Mouse (Mus musculus): Measurements from ENCODE around the gene Scn4b. TPM values are rescaled to one million over a fixed set of nuclear protein-coding genes. Genes with fewer than 3 reads are reported as not detected.

The Scn4b gene
- polyA plus RNA-seq, 1 experiment from 2014 or later: 4.6 TPM

DNA sequence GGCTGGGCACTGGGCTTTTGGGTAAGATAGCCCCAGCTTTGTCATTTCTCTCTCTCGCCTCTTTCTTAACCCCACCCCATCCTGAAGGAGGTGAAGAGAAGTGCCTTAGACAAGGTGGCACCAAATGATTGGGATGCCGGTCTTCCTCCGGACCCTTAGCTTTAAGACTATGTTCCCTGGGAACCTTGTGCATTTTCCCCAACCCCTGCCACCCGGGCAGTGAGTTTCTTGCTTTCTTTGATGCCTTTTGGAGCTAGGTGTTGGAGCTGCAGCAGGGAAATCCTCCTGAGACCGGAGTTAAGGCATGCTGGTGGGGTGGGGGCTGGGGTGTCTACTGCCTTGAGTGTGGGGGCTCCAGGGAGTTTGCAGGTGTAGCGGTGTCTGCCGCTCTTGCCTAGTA lies 887 bp downstream of the Scn4b start:
- peak overlapping the region; percentile 83 for H3K4me2 ChIP-seq (ENCODE audit: low read length)
- H3K36me3 ChIP-seq (ENCODE audit: insufficient read depth, low read length): no peaks in the 10 kb centered on the region
- no peak for TF ChIP-seq CTCF (IDR thresholded peaks at IDR 0.05; ENCODE audit: low read depth)
- DNase-seq (ENCODE audit: low spot score): no peak
- H3K4me1 ChIP-seq (replicated peaks; ENCODE audit: insufficient read depth, low read length): peaks cover 7% of the 10 kb centered on the region; the same call in 1 of the 2 replicates
- ATAC-seq (replicated peaks; ENCODE audit: low FRiP score, low read depth): no peak
- H3K27me3 ChIP-seq (ENCODE audit: insufficient read depth, low read length): peaks cover 39% of the 10 kb centered on the region
- peak overlapping the region; percentile 35 for H3K4me3 ChIP-seq (replicated peaks; ENCODE audit: low read depth, low read length)
- H3K9me3 ChIP-seq (replicated peaks; ENCODE audit: low read length): no peaks in the 10 kb centered on the region
- H3K9ac ChIP-seq (ENCODE audit: low read depth, low read length): peak overlapping the region; percentile 20; the same call in 1 of the 2 replicates
- no peak overlapping the region for H3K27ac ChIP-seq
- WGBS: 8% methylated on average over 7 of the region's 7 CpGs

GRCm38 (mm10) chr9:45140945-45141344 lies 2.8 kb downstream of the Scn4b start:
- Histone ChIP-seq H3K27me3 (ENCODE audit: insufficient read depth, low read length) (peaks cover 44% of the 10 kb centered on the region), H3K4me3 (replicated peaks; ENCODE audit: low read depth, low read length) (no peak overlapping the region), H3K4me2 (ENCODE audit: low read length) (no peak overlapping the region), H3K9ac (ENCODE audit: low read depth, low read length) (no peak overlapping the region), H3K4me1 (replicated peaks; ENCODE audit: insufficient read depth, low read length) (peaks cover 10% of the 10 kb centered on the region; the same call in 1 of the 2 replicates), H3K9me3 (replicated peaks; ENCODE audit: low read length) (no peaks in the 10 kb centered on the region), H3K36me3 (ENCODE audit: insufficient read depth, low read length) (no peaks in the 10 kb centered on the region), H3K27ac (0 out of 2 replicates have a peak overlapping the region, but pooled peaks have one; percentile 11)
- no peak for TF ChIP-seq CTCF (IDR thresholded peaks at IDR 0.05; ENCODE audit: low read depth)
- 59% methylated on average over 7 of the region's 7 CpGs for WGBS
- ATAC-seq (replicated peaks; ENCODE audit: low FRiP score, low read depth) (no peak), DNase-seq (ENCODE audit: low spot score) (no peak)

DNA sequence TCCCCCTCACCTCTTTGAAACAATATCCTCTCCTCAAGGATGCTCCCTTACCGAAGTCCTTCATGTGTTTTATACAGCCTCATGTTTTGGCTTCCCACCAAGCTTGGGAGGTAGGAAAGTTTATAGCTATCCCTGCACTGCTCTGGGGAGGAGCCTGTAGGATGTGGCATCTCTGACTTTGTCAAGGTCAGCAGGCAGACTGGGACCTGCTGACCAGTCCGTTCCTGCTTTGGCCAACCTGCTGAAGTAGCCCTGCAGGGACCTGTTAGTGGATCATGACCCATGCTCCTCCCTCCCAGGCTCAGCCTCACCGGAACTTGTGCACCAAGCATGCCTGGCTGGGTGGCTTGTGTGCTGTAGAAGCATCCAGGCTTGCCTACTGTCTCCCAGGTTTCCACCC lies 4.5 kb downstream of the Scn4b start:
- Histone ChIP-seq H3K27me3 (ENCODE audit: insufficient read depth, low read length) (peaks cover 32% of the 10 kb centered on the region), H3K9me3 (replicated peaks; ENCODE audit: low read length) (no peaks in the 10 kb centered on the region), H3K4me1 (replicated peaks; ENCODE audit: insufficient read depth, low read length) (peaks cover 10% of the 10 kb centered on the region; the same call in 1 of the 2 replicates), H3K4me3 (replicated peaks; ENCODE audit: low read depth, low read length) (no peak overlapping the region), H3K9ac (ENCODE audit: low read depth, low read length) (no peak overlapping the region), H3K36me3 (ENCODE audit: insufficient read depth, low read length) (no peaks in the 10 kb centered on the region), H3K4me2 (ENCODE audit: low read length) (no peak overlapping the region), H3K27ac (no peak overlapping the region)
- 21% methylated on average over 3 of the region's 3 CpGs for WGBS
- no peak for DNase-seq (ENCODE audit: low spot score)
- no peak; the same call in 1 of the 2 replicates for ATAC-seq (replicated peaks; ENCODE audit: low FRiP score, low read depth)
- no peak for TF ChIP-seq CTCF (IDR thresholded peaks at IDR 0.05; ENCODE audit: low read depth)

GRCm38 (mm10) chr9:45145533-45146266 lies 7.5 kb downstream of the Scn4b start:
- H3K4me1 ChIP-seq (replicated peaks; ENCODE audit: insufficient read depth, low read length): 0 out of 2 replicates have a peak, but pooled peaks cover 4% of the 10 kb centered on the region
- peaks cover 6% of the 10 kb centered on the region; the same call in 1 of the 2 replicates for H3K27me3 ChIP-seq (ENCODE audit: insufficient read depth, low read length)
- no peak overlapping the region for H3K27ac ChIP-seq
- H3K4me3 ChIP-seq (replicated peaks; ENCODE audit: low read depth, low read length): peak overlapping the region; percentile 29
- H3K36me3 ChIP-seq (ENCODE audit: insufficient read depth, low read length): no peaks in the 10 kb centered on the region
- ATAC-seq (replicated peaks; ENCODE audit: low FRiP score, low read depth) (no peak), DNase-seq (ENCODE audit: low spot score) (peak; percentile 36)
- no peaks in the 10 kb centered on the region for H3K9me3 ChIP-seq (replicated peaks; ENCODE audit: low read length)
- WGBS: 2% methylated on average over 27 of the region's 27 CpGs
- peak overlapping the region; percentile 61 for H3K4me2 ChIP-seq (ENCODE audit: low read length)
- H3K9ac ChIP-seq (ENCODE audit: low read depth, low read length): no peak overlapping the region
- no peak for TF ChIP-seq CTCF (IDR thresholded peaks at IDR 0.05; ENCODE audit: low read depth)

- H3K4me3 ChIP-seq (replicated peaks; ENCODE audit: low read depth, low read length): peak overlapping the region; percentile 29
- DNase-seq (ENCODE audit: low spot score) (peak; percentile 64), ATAC-seq (replicated peaks; ENCODE audit: low FRiP score, low read depth) (no peak)
- H3K36me3 ChIP-seq (ENCODE audit: insufficient read depth, low read length): no peaks in the 10 kb centered on the region
- H3K27me3 ChIP-seq (ENCODE audit: insufficient read depth, low read length): peaks cover 5% of the 10 kb centered on the region; the same call in 1 of the 2 replicates
- H3K9ac ChIP-seq (ENCODE audit: low read depth, low read length): no peak overlapping the region
- H3K4me2 ChIP-seq (ENCODE audit: low read length): peak overlapping the region; percentile 61
- peak; percentile 84 for TF ChIP-seq CTCF (IDR thresholded peaks at IDR 0.05; ENCODE audit: low read depth)
- 0 out of 2 replicates have a peak, but pooled peaks cover 4% of the 10 kb centered on the region for H3K4me1 ChIP-seq (replicated peaks; ENCODE audit: insufficient read depth, low read length)
- no peaks in the 10 kb centered on the region for H3K9me3 ChIP-seq (replicated peaks; ENCODE audit: low read length)
- 0% methylated on average over 5 of the region's 5 CpGs for WGBS
- no peak overlapping the region for H3K27ac ChIP-seq
Measured at GRCm38 (mm10) chr9:45146267-45146597, 8.0 kb downstream of the Scn4b start.

GRCm38 (mm10) chr9:45150933-45151332 lies 12.7 kb downstream of the Scn4b start:
- no peaks in the 10 kb centered on the region for H3K36me3 ChIP-seq (ENCODE audit: insufficient read depth, low read length)
- ATAC-seq (replicated peaks; ENCODE audit: low FRiP score, low read depth) (no peak), DNase-seq (ENCODE audit: low spot score) (no peak)
- no peak overlapping the region for H3K9ac ChIP-seq (ENCODE audit: low read depth, low read length)
- no peak overlapping the region for H3K4me3 ChIP-seq (replicated peaks; ENCODE audit: low read depth, low read length)
- H3K27ac ChIP-seq: no peak overlapping the region
- WGBS: 100% methylated on average over 1 of the region's 1 CpGs
- H3K27me3 ChIP-seq (ENCODE audit: insufficient read depth, low read length): no peaks in the 10 kb centered on the region
- H3K9me3 ChIP-seq (replicated peaks; ENCODE audit: low read length): no peaks in the 10 kb centered on the region
- no peaks in the 10 kb centered on the region for H3K4me1 ChIP-seq (replicated peaks; ENCODE audit: insufficient read depth, low read length)
- no peak for TF ChIP-seq CTCF (IDR thresholded peaks at IDR 0.05; ENCODE audit: low read depth)
- no peak overlapping the region for H3K4me2 ChIP-seq (ENCODE audit: low read length)

All from kidney, postnatal 0 days (tissue).